Mouse (Mus musculus) MEL (cell line): Measurements from ENCODE around the gene Ifnar1. TPM values are rescaled to one million over a fixed set of nuclear protein-coding genes. Genes with fewer than 3 reads are reported as not detected.
"Not testable (repeated sequence)": the region's sequence is repeated elsewhere in the genome, so short reads cannot be mapped to it uniquely, and the experiment has no call there.

Source experiments
- DNase-seq: peaks from one replicate; pipeline ENCODE4 v3.0.0; 2011; ENCODE audit warnings: low read depth, low spot score
- H3K27ac ChIP-seq: 2 replicates; pipeline ENCODE4 v1.5.1; 2012; ENCODE audit warnings: low read depth, mild to moderate bottlenecking, control low read depth, low read length, moderate library complexity; ENCODE audit not compliant: control insufficient read depth
- H3K27me3 ChIP-seq, 2 experiments: fragments of 150-350 bp in 1 of 2; sonication (generic) in 1 of 2; 2 replicates each; pipeline ENCODE4 v1.6.1; 2012; ENCODE audit warnings: low read length in 2 of 2, mild to moderate bottlenecking in 2 of 2, improper control_type of control experiment in 1 of 2, moderate library complexity in 1 of 2; ENCODE audit not compliant: insufficient read depth in 2 of 2, control insufficient read depth in 1 of 2
- H3K36me3 ChIP-seq, 2 experiments: 2 replicates each; pipeline ENCODE4 v1.6.1; 2012 to 2014; ENCODE audit warnings: low read length in 2 of 2, improper control_type of control experiment in 1 of 2, inconsistent platforms in 1 of 2, mild to moderate bottlenecking in 1 of 2; ENCODE audit not compliant: insufficient read depth in 2 of 2, control insufficient read depth in 1 of 2
- H3K4me1 ChIP-seq, 2 experiments: fragments of 150-350 bp in 1 of 2; sonication (generic) in 1 of 2; 2 replicates each; pipeline ENCODE4 v1.6.1; 2012; ENCODE audit warnings: low read length in 2 of 2, improper control_type of control experiment in 1 of 2, mild to moderate bottlenecking in 1 of 2; ENCODE audit not compliant: insufficient read depth in 2 of 2, control insufficient read depth in 1 of 2
- H3K4me3 ChIP-seq, 2 experiments: fragments of 150-350 bp in 1 of 2; sonication (generic) in 1 of 2; 2 replicates each; pipeline ENCODE4 v1.5.1; 2012; ENCODE audit warnings: low read depth in 2 of 2, low read length in 2 of 2, mild to moderate bottlenecking in 2 of 2, moderate library complexity in 2 of 2, control low read depth in 1 of 2, improper control_type of control experiment in 1 of 2; ENCODE audit not compliant: control insufficient read depth in 1 of 2, insufficient read depth in 1 of 2
- H3K79me2 ChIP-seq: 2 replicates; pipeline ENCODE4 v1.6.1; 2012; ENCODE audit warnings: mild to moderate bottlenecking, low read length, moderate library complexity; ENCODE audit not compliant: control insufficient read depth, poor library complexity, insufficient read depth
- H3K9ac ChIP-seq: 2 replicates; pipeline ENCODE4 v1.6.1; 2012; ENCODE audit warnings: low read depth, mild to moderate bottlenecking, control low read depth, low read length, moderate library complexity; ENCODE audit not compliant: control insufficient read depth, poor library complexity, severe bottlenecking
- H3K9me3 ChIP-seq: fragments of 150-350 bp; sonication (generic); replicated peaks from 2 replicates; pipeline ENCODE4 v1.6.1; 2012; ENCODE audit warnings: mild to moderate bottlenecking, low read length, improper control_type of control experiment, moderate library complexity; ENCODE audit not compliant: insufficient read depth
- BHLHE40 ChIP-seq: IDR thresholded peaks from 2 replicates; pipeline ENCODE4 v1.6.1; 2012; ENCODE audit warnings: low read depth, mild to moderate bottlenecking, inconsistent platforms, low read length, improper control_type of control experiment, borderline replicate concordance
- CHD1 ChIP-seq: IDR thresholded peaks from 2 replicates; pipeline ENCODE4 v1.6.1; 2012; ENCODE audit warnings: low read depth, mild to moderate bottlenecking, inconsistent platforms, low read length, improper control_type of control experiment
- CTCF ChIP-seq, 3 experiments: IDR thresholded peaks in 2 of 3; conservative IDR thresholded peaks in 1 of 3; 2 replicates each; pipeline ENCODE4 v1.5.1; 2011 to 2012; ENCODE audit warnings: low read length in 3 of 3, low read depth in 2 of 3, mild to moderate bottlenecking in 2 of 3, improper control_type of control experiment in 1 of 3, inconsistent platforms in 1 of 3, mixed read lengths in 1 of 3, moderate library complexity in 1 of 3; ENCODE audit not compliant: control insufficient read depth in 1 of 3, insufficient read depth in 1 of 3, poor library complexity in 1 of 3, severe bottlenecking in 1 of 3
- ELF1 ChIP-seq: IDR thresholded peaks from 2 replicates; pipeline ENCODE4 v1.6.1; 2014; ENCODE audit warnings: low read depth, mild to moderate bottlenecking, inconsistent platforms, low read length, improper control_type of control experiment, moderate library complexity
- EP300 ChIP-seq, 2 experiments: IDR thresholded peaks; 2 replicates each; pipeline ENCODE4 v1.6.1; 2011; ENCODE audit warnings: improper control_type of control experiment in 2 of 2, low read length in 2 of 2, low read depth in 1 of 2, mild to moderate bottlenecking in 1 of 2
- MAFK ChIP-seq: IDR thresholded peaks from 2 replicates; pipeline ENCODE4 v1.6.1; 2011; ENCODE audit warnings: low read depth, mild to moderate bottlenecking, low read length, improper control_type of control experiment, borderline replicate concordance
- MAX ChIP-seq: IDR thresholded peaks from 2 replicates; pipeline ENCODE4 v1.6.1; 2011; ENCODE audit warnings: low read length, improper control_type of control experiment
- MAZ ChIP-seq: IDR thresholded peaks from 2 replicates; pipeline ENCODE4 v1.6.1; 2012; ENCODE audit warnings: low read depth, mild to moderate bottlenecking, inconsistent platforms, low read length, improper control_type of control experiment
- MEF2A ChIP-seq: IDR thresholded peaks from 2 replicates; pipeline ENCODE4 v1.6.1; 2014; ENCODE audit warnings: low read depth, mild to moderate bottlenecking, inconsistent platforms, low read length, improper control_type of control experiment; ENCODE audit not compliant: poor library complexity, insufficient replicate concordance, severe bottlenecking; ENCODE audit errors: extremely low read depth
- MYC ChIP-seq: IDR thresholded peaks from 2 replicates; pipeline ENCODE4 v1.6.1; 2011; ENCODE audit warnings: low read depth, mild to moderate bottlenecking, low read length, improper control_type of control experiment, moderate library complexity
- NRF1 ChIP-seq: IDR thresholded peaks from 2 replicates; pipeline ENCODE4 v1.6.1; 2014; ENCODE audit warnings: low read depth, mild to moderate bottlenecking, inconsistent platforms, low read length, improper control_type of control experiment, moderate library complexity; ENCODE audit not compliant: poor library complexity, insufficient read depth, severe bottlenecking
- POLR2A ChIP-seq, 2 experiments: IDR thresholded peaks; 2 replicates each; pipeline ENCODE4 v1.6.1; 2011 to 2012; ENCODE audit warnings: low read length in 2 of 2, mild to moderate bottlenecking in 2 of 2, control low read depth in 1 of 2, improper control_type of control experiment in 1 of 2, low read depth in 1 of 2, moderate library complexity in 1 of 2; ENCODE audit not compliant: control insufficient read depth in 1 of 2, insufficient read depth in 1 of 2, poor library complexity in 1 of 2
- POLR2AphosphoS2 ChIP-seq: IDR thresholded peaks from 2 replicates; pipeline ENCODE4 v1.6.1; 2011; ENCODE audit warnings: low read length, improper control_type of control experiment
- POLR2AphosphoS5 ChIP-seq: IDR thresholded peaks from 2 replicates; pipeline ENCODE4 v1.6.1; 2012; ENCODE audit warnings: low read depth, borderline replicate concordance, mild to moderate bottlenecking, inconsistent platforms, low read length, moderate library complexity, mixed read lengths
- RAD21 ChIP-seq: IDR thresholded peaks from 2 replicates; pipeline ENCODE4 v1.6.1; 2011; ENCODE audit warnings: mild to moderate bottlenecking, low read depth, low read length, improper control_type of control experiment
- RCOR1 ChIP-seq: IDR thresholded peaks from 2 replicates; pipeline ENCODE4 v1.6.1; 2012; ENCODE audit warnings: low read depth, mild to moderate bottlenecking, inconsistent platforms, low read length, improper control_type of control experiment
- SMC3 ChIP-seq: IDR thresholded peaks from 2 replicates; pipeline ENCODE4 v1.6.1; 2011; ENCODE audit warnings: low read depth, low read length, improper control_type of control experiment
- USF1 ChIP-seq: IDR thresholded peaks from 2 replicates; pipeline ENCODE4 v1.6.1; 2014; ENCODE audit warnings: low read depth, mild to moderate bottlenecking, inconsistent platforms, low read length, improper control_type of control experiment, moderate library complexity
- ZKSCAN1 ChIP-seq: IDR thresholded peaks from 2 replicates; pipeline ENCODE4 v1.6.1; 2012; ENCODE audit warnings: low read depth, mild to moderate bottlenecking, inconsistent platforms, low read length, improper control_type of control experiment, moderate library complexity
- ZMIZ1 ChIP-seq: IDR thresholded peaks from 2 replicates; pipeline ENCODE4 v1.6.1; 2012; ENCODE audit warnings: low read depth, mild to moderate bottlenecking, inconsistent platforms, low read length, improper control_type of control experiment, moderate library complexity
- polyA plus RNA-seq, 2 experiments: library from polyadenylated mRNA; stranded (reverse) in 1 of 2; unstranded in 1 of 2; fragments of >175 nt in 1 of 2; fragments of >200 nt in 1 of 2; gene quantifications; 2 replicates each; pipeline versions ENCODE4 v1.2.1 to v1.2.4; 2012; ENCODE audit warnings: low replicate concordance in 2 of 2, low read depth in 1 of 2; ENCODE audit not compliant: insufficient read length in 2 of 2, insufficient read depth in 1 of 2, missing spikeins in 1 of 2
- total RNA-seq: library from RNA; depleted of rRNA; stranded (reverse); fragments of 300-350 nt; gene quantifications from 2 replicates; pipeline ENCODE4 v1.2.3, GENCODE M21; 2012

Ifnar1 gene
- total and polyA plus RNA-seq, 3 experiments = 10.3 to 20.2 TPM; not detected in 1

DNA sequence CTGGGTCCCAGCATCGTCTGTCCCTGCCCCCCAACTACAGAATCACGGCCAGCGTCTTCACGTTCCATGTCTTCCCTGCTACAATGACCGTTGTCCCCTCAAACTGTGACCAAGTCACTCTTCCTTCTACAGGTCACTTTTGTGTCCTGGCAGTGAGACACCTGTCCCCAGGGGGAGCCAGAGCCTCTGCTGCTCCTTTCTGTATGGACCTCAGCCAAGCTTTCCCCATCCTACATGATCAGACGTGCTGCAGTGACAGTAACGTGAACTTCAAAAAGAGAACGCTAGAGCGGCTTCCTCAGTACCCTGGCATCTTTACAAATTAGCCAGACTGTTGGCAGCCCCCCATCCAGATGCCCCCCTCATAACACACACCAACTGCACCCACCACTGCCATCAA, 43.5 kb downstream of the Ifnar1 start:
- no peak overlapping the region for H3K4me3 ChIP-seq
- H3K4me1 ChIP-seq = peaks cover 4 to 14% of the 10 kb centered on the region in 2 experiments
- H3K27me3 ChIP-seq = no peaks in the 10 kb centered on the region
- H3K79me2 ChIP-seq = no peaks in the 10 kb centered on the region
- H3K9me3 ChIP-seq = no peaks in the 10 kb centered on the region
- no peak overlapping the region for H3K27ac ChIP-seq
- no peak overlapping the region for H3K9ac ChIP-seq
- peaks cover 0 to 10% of the 10 kb centered on the region in 2 experiments; a peak in 2 of 4 replicates for H3K36me3 ChIP-seq
- TF ChIP-seq SMC3 = peak; percentile 14
- no peak for TF ChIP-seq MEF2A
- TF ChIP-seq RAD21 = peak; percentile 2; the same call in 1 of the 2 replicates
- TF ChIP-seq, all 39 proteins: peak for 2
- no peak for DNase-seq

DNA sequence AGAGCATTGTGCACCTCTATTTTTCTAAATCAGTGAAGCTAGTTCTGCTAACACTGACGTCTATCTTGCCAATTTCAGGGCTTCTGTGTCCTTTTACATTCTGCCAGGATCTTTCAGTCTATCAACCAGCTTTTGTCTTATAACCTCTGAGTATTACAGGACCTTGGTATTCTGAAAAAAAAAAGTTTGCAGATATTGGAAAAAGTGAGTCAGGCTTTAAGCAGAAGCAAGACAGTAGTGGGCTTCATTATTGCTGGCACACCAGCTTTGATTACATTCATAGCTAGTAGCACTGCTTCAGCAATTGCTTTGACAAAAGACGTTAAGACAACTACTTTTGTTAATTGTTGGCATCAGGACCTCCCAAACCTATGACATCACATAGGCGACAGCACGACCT, 45.8 kb downstream of the Ifnar1 start:
- not testable (repeated sequence) for H3K27ac ChIP-seq, H3K79me2 ChIP-seq, H3K9me3 ChIP-seq, H3K27me3 ChIP-seq, H3K9ac ChIP-seq, H3K4me3 ChIP-seq, DNase-seq
- peaks cover 0 to 18% of the 10 kb centered on the region in 2 experiments; a peak in 2 of 4 replicates for H3K36me3 ChIP-seq
- peaks cover 5 to 33% of the 10 kb centered on the region in 2 experiments for H3K4me1 ChIP-seq

DNA sequence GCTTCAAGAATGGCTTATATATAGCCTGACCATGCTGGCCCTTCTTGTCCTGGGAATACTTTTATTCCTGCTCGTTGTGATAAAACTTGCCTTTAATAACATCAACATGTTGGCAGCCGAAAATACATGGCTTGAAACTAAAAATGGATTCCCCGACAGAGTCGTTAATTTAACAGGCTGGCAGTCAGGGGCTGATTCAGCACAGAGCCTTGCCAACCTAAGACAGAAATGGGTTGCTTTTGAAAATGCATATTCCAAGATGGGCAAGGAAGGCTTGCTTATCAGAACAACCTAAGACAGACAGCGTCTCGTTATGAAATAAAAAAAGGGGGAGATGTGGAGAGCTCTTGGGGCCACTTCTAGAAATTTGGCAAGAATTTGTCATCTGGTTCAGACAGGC, 46.8 kb downstream of the Ifnar1 start:
- no peak overlapping the region for H3K27ac ChIP-seq
- no peaks in the 10 kb centered on the region for H3K9me3 ChIP-seq
- DNase-seq = no peak
- H3K4me3 ChIP-seq = no peak overlapping the region
- H3K36me3 ChIP-seq = peaks cover 0 to 23% of the 10 kb centered on the region in 2 experiments; a peak in 2 of 4 replicates
- no peak for TF ChIP-seq MYC
- no peak for TF ChIP-seq BHLHE40
- no peak for TF ChIP-seq ZMIZ1
- no peak for TF ChIP-seq MAZ
- H3K9ac ChIP-seq = no peak overlapping the region
- no peaks in the 10 kb centered on the region for H3K79me2 ChIP-seq
- H3K27me3 ChIP-seq = no peaks in the 10 kb centered on the region
- peaks cover 11 to 40% of the 10 kb centered on the region in 2 experiments for H3K4me1 ChIP-seq

DNA sequence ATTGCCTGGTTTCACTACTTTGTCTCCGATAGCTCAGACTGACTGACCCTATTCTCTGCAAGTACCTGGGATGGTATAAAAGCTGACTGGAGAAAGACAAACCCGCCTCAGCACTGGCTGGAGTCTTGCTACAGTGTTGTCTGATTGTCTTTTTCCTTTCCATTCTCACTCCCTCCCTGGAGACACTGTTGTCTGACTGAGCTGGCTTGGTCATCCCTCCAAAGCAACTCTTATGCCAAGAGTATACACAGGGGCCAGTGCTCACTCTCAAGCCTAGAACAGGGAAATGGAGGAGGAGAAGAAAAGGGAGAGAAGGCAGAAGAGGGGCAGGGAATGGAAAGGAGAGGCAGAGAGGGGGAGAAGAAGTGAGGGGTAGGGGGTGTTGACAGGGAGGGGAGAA, 47.4 kb downstream of the Ifnar1 start:
- Histone ChIP-seq H3K4me3 (no peak overlapping the region), H3K27me3 (no peaks in the 10 kb centered on the region), H3K36me3 (peaks cover 0 to 28% of the 10 kb centered on the region in 2 experiments; a peak in 2 of 4 replicates), H3K27ac (no peak overlapping the region), H3K9ac (peak overlapping the region; percentile 8; the same call in 1 of the 2 replicates), H3K79me2 (no peaks in the 10 kb centered on the region), H3K4me1 (peaks cover 13 to 40% of the 10 kb centered on the region in 2 experiments), H3K9me3 (no peaks in the 10 kb centered on the region)
- no peak for DNase-seq
- TF ChIP-seq NRF1 (no peak), CTCF (IDR thresholded peaks at IDR 0.05 in 2 of 3, conservative IDR thresholded peaks at IDR 0.05 in 1 of 3; ENCODE audit: control insufficient read depth in 1 of 3, insufficient read depth in 1 of 3, low read depth in 2 of 3, low read length in 3 of 3, poor library complexity in 1 of 3, severe bottlenecking in 1 of 3) (no peak), POLR2AphosphoS5 (no peak), RCOR1 (no peak), MAZ (no peak), POLR2A (IDR thresholded peaks at IDR 0.05; ENCODE audit: control insufficient read depth in 1 of 2, insufficient read depth in 1 of 2, low read depth in 1 of 2, low read length in 2 of 2, poor library complexity in 1 of 2) (no peak), EP300 (IDR thresholded peaks at IDR 0.05; ENCODE audit: low read depth in 1 of 2, low read length in 2 of 2) (no peak), CHD1 (no peak), POLR2AphosphoS2 (no peak), ELF1 (no peak), MAFK (no peak), MAX (no peak), ZKSCAN1 (no peak), USF1 (no peak)
